Mouse (Mus musculus) E14TG2a.4 (cell line): ENCODE data around the gene Cadm2.

Experiments used
- H3K27me3 ChIP-seq: 2 replicates; pipeline ENCODE4 v1.6.1; 2014; ENCODE audit warnings: low read length, control low read depth; ENCODE audit not compliant: insufficient read depth
- H3K36me3 ChIP-seq: 2 replicates; pipeline ENCODE4 v1.6.1; 2014; ENCODE audit warnings: low read length, control low read depth; ENCODE audit not compliant: insufficient read depth
- H3K4me1 ChIP-seq: replicated peaks from 2 replicates; pipeline ENCODE4 v1.6.1; 2014; ENCODE audit warnings: low read depth, low read length, control low read depth
- H3K4me3 ChIP-seq: replicated peaks from 2 replicates; pipeline ENCODE4 v1.5.1; 2014; ENCODE audit warnings: mild to moderate bottlenecking, low read length
- H3K9me3 ChIP-seq: 2 replicates; pipeline ENCODE4 v1.6.1; 2014; ENCODE audit warnings: low read length, control low read depth
- CTCF ChIP-seq: conservative IDR thresholded peaks from 2 replicates; pipeline ENCODE4 v1.5.1; 2014; ENCODE audit warnings: low read length
- NANOG ChIP-seq: IDR thresholded peaks from 2 replicates; pipeline ENCODE4 v1.6.1; 2014; ENCODE audit warnings: borderline replicate concordance, low read length, mixed read lengths
- POU5F1 ChIP-seq: IDR thresholded peaks from 2 replicates; pipeline ENCODE4 v1.6.1; 2014; ENCODE audit warnings: low read length, borderline replicate concordance

Gene Cadm2

GRCm38 (mm10) chr16:66882597-66882996 lies 738.1 kb downstream of the Cadm2 start:
- TF ChIP-seq CTCF = no peak
- no peak for TF ChIP-seq POU5F1
- no peak for TF ChIP-seq NANOG
- no peaks in the 10 kb centered on the region for H3K9me3 ChIP-seq
- no peaks in the 10 kb centered on the region for H3K27me3 ChIP-seq
- no peaks in the 10 kb centered on the region for H3K36me3 ChIP-seq
- no peak overlapping the region for H3K4me3 ChIP-seq
- no peaks in the 10 kb centered on the region for H3K4me1 ChIP-seq

DNA sequence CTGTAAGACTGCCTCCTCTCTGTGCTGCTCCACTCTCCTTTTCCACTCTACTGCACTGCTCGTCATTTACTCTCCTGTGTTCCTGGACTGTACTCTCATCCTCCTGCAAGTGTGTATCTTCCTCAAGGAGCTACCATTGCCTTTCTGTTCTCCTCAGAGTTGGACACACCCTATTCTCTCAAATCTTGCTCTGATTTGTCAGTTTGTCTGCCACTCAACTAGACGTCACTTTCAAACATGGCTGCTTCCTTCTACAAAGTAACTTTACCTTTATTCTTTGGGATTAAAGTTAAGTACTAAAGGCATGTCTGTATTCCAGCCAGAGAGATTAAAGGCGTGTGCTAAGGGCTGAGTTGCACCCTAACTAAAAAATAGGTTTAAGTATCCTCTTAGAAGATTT lies 749.5 kb downstream of the Cadm2 start:
- Histone ChIP-seq H3K27me3 (no peaks in the 10 kb centered on the region), H3K9me3 (no peaks in the 10 kb centered on the region), H3K4me3 (no peak overlapping the region), H3K4me1 (no peaks in the 10 kb centered on the region), H3K36me3 (no peaks in the 10 kb centered on the region)
- TF ChIP-seq NANOG (no peak), POU5F1 (no peak), CTCF (no peak)

- no peaks in the 10 kb centered on the region for H3K36me3 ChIP-seq
- H3K4me1 ChIP-seq = no peaks in the 10 kb centered on the region
- TF ChIP-seq CTCF = no peak
- TF ChIP-seq POU5F1 = no peak
- no peak for TF ChIP-seq NANOG
- no peaks in the 10 kb centered on the region for H3K27me3 ChIP-seq
- H3K9me3 ChIP-seq = no peaks in the 10 kb centered on the region
- no peak overlapping the region for H3K4me3 ChIP-seq
Measured at GRCm38 (mm10) chr16:66851047-66851446, 769.7 kb downstream of the Cadm2 start.

DNA sequence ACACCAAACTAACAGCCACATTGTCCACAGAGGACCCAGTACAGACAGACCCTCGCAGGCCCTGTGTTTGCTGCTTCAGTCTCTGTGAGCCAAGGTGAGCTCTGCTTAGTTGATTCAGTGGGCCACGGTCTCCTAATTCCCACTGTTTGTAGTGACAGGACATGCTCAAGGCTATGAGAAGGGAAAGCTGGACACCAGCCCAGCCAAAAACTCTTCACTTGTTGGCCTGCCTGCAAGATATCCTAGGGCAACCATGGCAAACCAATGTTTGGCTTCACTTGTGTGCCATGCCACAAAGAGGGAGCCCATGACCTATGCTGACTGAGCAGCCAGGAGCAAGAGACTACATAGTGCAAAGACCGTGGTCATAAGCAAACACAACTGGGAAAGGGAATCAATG lies 795.8 kb downstream of the Cadm2 start:
- Histone ChIP-seq H3K4me1 (no peaks in the 10 kb centered on the region), H3K9me3 (no peaks in the 10 kb centered on the region), H3K36me3 (no peaks in the 10 kb centered on the region), H3K4me3 (no peak overlapping the region), H3K27me3 (no peaks in the 10 kb centered on the region)
- TF ChIP-seq NANOG (no peak), POU5F1 (no peak), CTCF (no peak)

- no peaks in the 10 kb centered on the region for H3K9me3 ChIP-seq
- no peaks in the 10 kb centered on the region for H3K36me3 ChIP-seq
- H3K27me3 ChIP-seq = no peaks in the 10 kb centered on the region
- TF ChIP-seq NANOG (no peak), POU5F1 (no peak), CTCF (no peak)
- no peaks in the 10 kb centered on the region for H3K4me1 ChIP-seq
- no peak overlapping the region for H3K4me3 ChIP-seq
Measured at GRCm38 (mm10) chr16:66811495-66811894, 809.2 kb downstream of the Cadm2 start.

DNA sequence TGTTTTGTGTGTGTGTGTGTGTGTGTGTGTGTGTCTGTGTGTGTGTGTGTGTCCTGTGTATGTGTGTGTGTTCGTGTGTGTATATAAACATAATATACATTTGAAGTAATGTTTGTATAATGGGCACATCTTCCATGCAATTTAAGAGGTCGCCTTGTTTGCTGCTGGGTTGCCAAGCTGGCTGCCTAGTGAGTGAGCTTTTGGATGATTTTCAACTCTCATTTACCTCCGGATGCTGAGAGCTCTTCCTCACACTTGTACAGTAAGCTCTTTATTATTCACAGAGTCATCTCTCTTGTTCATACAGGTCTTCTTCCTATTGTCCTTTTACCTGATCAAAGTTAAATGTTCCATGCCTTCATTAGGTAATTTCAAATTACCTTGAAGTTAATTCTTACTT lies 822.5 kb downstream of the Cadm2 start:
- TF ChIP-seq POU5F1 (no peak), NANOG (no peak), CTCF (no peak)
- no peaks in the 10 kb centered on the region for H3K36me3 ChIP-seq
- no peaks in the 10 kb centered on the region for H3K4me1 ChIP-seq
- no peaks in the 10 kb centered on the region for H3K27me3 ChIP-seq
- no peak overlapping the region for H3K4me3 ChIP-seq
- H3K9me3 ChIP-seq = no peaks in the 10 kb centered on the region

DNA sequence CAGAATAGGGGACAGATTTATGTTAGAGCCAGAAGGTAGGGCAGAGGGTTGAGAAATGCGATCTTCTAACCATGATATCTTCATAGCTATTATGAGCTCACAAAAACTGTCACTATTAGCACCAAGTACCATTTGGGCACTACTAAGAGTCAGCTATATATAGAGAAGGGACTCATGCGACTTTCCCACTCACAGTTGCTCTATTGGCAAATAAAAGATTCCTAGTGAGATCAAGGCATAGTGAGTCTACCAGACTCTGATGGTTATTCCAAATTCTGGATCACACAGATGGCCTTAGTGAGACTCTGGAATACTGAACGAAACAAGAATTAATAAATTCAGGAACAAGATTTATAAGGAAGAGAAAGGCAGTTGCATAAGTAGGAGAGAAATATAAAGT lies 827.6 kb downstream of the Cadm2 start:
- Histone ChIP-seq H3K4me1 (no peaks in the 10 kb centered on the region), H3K27me3 (no peaks in the 10 kb centered on the region), H3K4me3 (no peak overlapping the region), H3K36me3 (no peaks in the 10 kb centered on the region), H3K9me3 (no peaks in the 10 kb centered on the region)
- no peak for TF ChIP-seq CTCF

DNA sequence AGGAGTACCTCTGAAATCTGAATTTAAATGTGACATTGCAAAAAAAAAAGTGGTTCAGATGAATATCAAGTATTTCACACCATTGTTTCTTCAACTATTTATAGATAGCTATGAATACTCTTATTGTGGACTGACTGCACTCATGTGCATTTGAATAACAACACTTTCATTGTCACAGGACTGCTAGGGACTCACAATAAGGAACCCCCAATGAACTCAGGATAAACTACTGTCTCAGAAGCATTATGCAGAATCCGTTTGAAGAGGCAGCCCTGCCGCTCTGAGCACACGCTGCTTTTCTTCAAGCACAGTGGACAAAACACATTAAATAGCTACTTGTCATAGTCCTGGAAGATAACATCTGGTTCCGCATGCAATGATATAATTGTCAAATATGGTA lies 848.8 kb downstream of the Cadm2 start:
- Histone ChIP-seq H3K9me3 (no peaks in the 10 kb centered on the region), H3K4me1 (no peaks in the 10 kb centered on the region), H3K4me3 (no peak overlapping the region), H3K27me3 (no peaks in the 10 kb centered on the region), H3K36me3 (no peaks in the 10 kb centered on the region)
- TF ChIP-seq NANOG (no peak), POU5F1 (no peak), CTCF (no peak)

- no peaks in the 10 kb centered on the region for H3K4me1 ChIP-seq
- H3K36me3 ChIP-seq = no peaks in the 10 kb centered on the region
- no peak for TF ChIP-seq CTCF
- no peak for TF ChIP-seq POU5F1
- TF ChIP-seq NANOG = no peak
- H3K9me3 ChIP-seq = no peaks in the 10 kb centered on the region
- no peaks in the 10 kb centered on the region for H3K27me3 ChIP-seq
- H3K4me3 ChIP-seq = no peak overlapping the region
Measured at GRCm38 (mm10) chr16:66769545-66769944, 851.2 kb downstream of the Cadm2 start.
